Mouse (Mus musculus): ENCODE results near the gene Vwa5b1. TPM values are rescaled to one million over a fixed set of nuclear protein-coding genes. Genes with fewer than 3 reads are reported as not detected.

The Vwa5b1 gene
- polyA plus RNA-seq, 1 experiment, result not detected

DNA sequence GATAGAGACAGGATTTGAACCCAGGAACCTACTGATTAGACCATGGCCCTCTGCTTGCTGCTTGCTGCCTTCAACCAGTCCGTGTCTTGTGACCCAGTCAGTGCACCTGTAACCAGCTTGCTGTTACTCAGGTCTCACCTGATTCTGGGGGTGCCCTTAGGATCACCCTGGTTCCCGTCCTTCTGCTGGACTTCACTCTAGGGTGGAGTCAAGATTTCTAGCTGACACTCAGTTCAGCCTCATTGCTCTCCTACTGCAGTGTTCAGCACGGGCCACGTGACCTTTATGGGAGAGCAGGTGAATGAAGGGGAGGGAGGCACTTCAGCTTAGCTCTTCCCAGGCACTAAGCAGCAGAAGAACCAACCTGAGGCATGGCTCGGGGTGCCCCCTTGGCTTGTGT, 7.4 kb downstream of the Vwa5b1 start:
- no peak overlapping the region for H3K4me3 ChIP-seq (ENCODE audit: insufficient read depth, low read depth, low read length)
- TF ChIP-seq POLR2A (IDR thresholded peaks at IDR 0.05; ENCODE audit: low read depth, low read length), result no peak
- DNase-seq, result peak; percentile 67

GRCm38 (mm10) chr4:138614454-138614853, 21.2 kb downstream of the Vwa5b1 start:
- Histone ChIP-seq H3K27me3 (replicated peaks; ENCODE audit: control insufficient read depth, insufficient read depth, low read length) (no peaks in the 10 kb centered on the region), H3K27ac (ENCODE audit: insufficient read depth, low read depth, low read length) (no peak overlapping the region), H3K4me3 (ENCODE audit: insufficient read depth, low read depth, low read length) (no peak overlapping the region), H3K4me1 (ENCODE audit: control insufficient read depth, insufficient read depth, low read length) (no peaks in the 10 kb centered on the region), H3K36me3 (ENCODE audit: control insufficient read depth, insufficient read depth, low read length) (no peaks in the 10 kb centered on the region)
- TF ChIP-seq CTCF (conservative IDR thresholded peaks at IDR 0.05; ENCODE audit: insufficient read depth, insufficient read length, low read depth, low read length) (no peak), POLR2A (IDR thresholded peaks at IDR 0.05; ENCODE audit: low read depth, low read length) (no peak)
- 19% methylated on average over 8 of the region's 8 CpGs for WGBS
- no peak for DNase-seq

More for the DNA sequence above, 7.4 kb downstream of the Vwa5b1 start:
- WGBS, result 30% methylated on average over 5 of the region's 5 CpGs
- no peak overlapping the region for H3K27ac ChIP-seq (ENCODE audit: insufficient read depth, low read depth, low read length)
- no peaks in the 10 kb centered on the region for H3K36me3 ChIP-seq (ENCODE audit: control insufficient read depth, insufficient read depth, low read length)
- H3K27me3 ChIP-seq (replicated peaks; ENCODE audit: control insufficient read depth, insufficient read depth, low read length), result no peaks in the 10 kb centered on the region
- no peaks in the 10 kb centered on the region for H3K4me1 ChIP-seq (ENCODE audit: control insufficient read depth, insufficient read depth, low read length)

GRCm38 (mm10) chr4:138601926-138602325, 33.8 kb downstream of the Vwa5b1 start:
- DNase-seq, result no peak
- no peaks in the 10 kb centered on the region for H3K36me3 ChIP-seq (ENCODE audit: control insufficient read depth, insufficient read depth, low read length)
- no peak overlapping the region for H3K27ac ChIP-seq (ENCODE audit: insufficient read depth, low read depth, low read length)
- no peaks in the 10 kb centered on the region for H3K4me1 ChIP-seq (ENCODE audit: control insufficient read depth, insufficient read depth, low read length)
- H3K27me3 ChIP-seq (replicated peaks; ENCODE audit: control insufficient read depth, insufficient read depth, low read length), result no peaks in the 10 kb centered on the region
- 45% methylated on average over 9 of the region's 9 CpGs for WGBS
- no peak for TF ChIP-seq POLR2A (IDR thresholded peaks at IDR 0.05; ENCODE audit: low read depth, low read length)
- TF ChIP-seq CTCF (conservative IDR thresholded peaks at IDR 0.05; ENCODE audit: insufficient read depth, insufficient read length, low read depth, low read length), result no peak
- no peak overlapping the region for H3K4me3 ChIP-seq (ENCODE audit: insufficient read depth, low read depth, low read length)

- Histone ChIP-seq H3K36me3 (ENCODE audit: control insufficient read depth, insufficient read depth, low read length) (no peaks in the 10 kb centered on the region), H3K27me3 (replicated peaks; ENCODE audit: control insufficient read depth, insufficient read depth, low read length) (no peaks in the 10 kb centered on the region), H3K4me1 (ENCODE audit: control insufficient read depth, insufficient read depth, low read length) (no peaks in the 10 kb centered on the region), H3K27ac (ENCODE audit: insufficient read depth, low read depth, low read length) (no peak overlapping the region), H3K4me3 (ENCODE audit: insufficient read depth, low read depth, low read length) (no peak overlapping the region)
- WGBS, result 7% methylated on average over 7 of the region's 7 CpGs
- DNase-seq, result peak; percentile 38
- TF ChIP-seq CTCF (conservative IDR thresholded peaks at IDR 0.05; ENCODE audit: insufficient read depth, insufficient read length, low read depth, low read length), result no peak
- no peak for TF ChIP-seq POLR2A (IDR thresholded peaks at IDR 0.05; ENCODE audit: low read depth, low read length)
Measured at GRCm38 (mm10) chr4:138597904-138598347, 37.8 kb downstream of the Vwa5b1 start.

GRCm38 (mm10) chr4:138596391-138597130, 39.1 kb downstream of the Vwa5b1 start:
- peak; percentile 21 for DNase-seq
- Histone ChIP-seq H3K36me3 (ENCODE audit: control insufficient read depth, insufficient read depth, low read length) (no peaks in the 10 kb centered on the region), H3K27ac (ENCODE audit: insufficient read depth, low read depth, low read length) (no peak overlapping the region), H3K4me1 (ENCODE audit: control insufficient read depth, insufficient read depth, low read length) (no peaks in the 10 kb centered on the region), H3K27me3 (replicated peaks; ENCODE audit: control insufficient read depth, insufficient read depth, low read length) (no peaks in the 10 kb centered on the region), H3K4me3 (ENCODE audit: insufficient read depth, low read depth, low read length) (no peak overlapping the region)
- WGBS, result 26% methylated on average over 12 of the region's 12 CpGs
- no peak for TF ChIP-seq POLR2A (IDR thresholded peaks at IDR 0.05; ENCODE audit: low read depth, low read length)
- no peak for TF ChIP-seq CTCF (conservative IDR thresholded peaks at IDR 0.05; ENCODE audit: insufficient read depth, insufficient read length, low read depth, low read length)

GRCm38 (mm10) chr4:138584946-138585345, 50.7 kb downstream of the Vwa5b1 start:
- no peaks in the 10 kb centered on the region for H3K4me1 ChIP-seq (ENCODE audit: control insufficient read depth, insufficient read depth, low read length)
- no peaks in the 10 kb centered on the region for H3K36me3 ChIP-seq (ENCODE audit: control insufficient read depth, insufficient read depth, low read length)
- H3K27me3 ChIP-seq (replicated peaks; ENCODE audit: control insufficient read depth, insufficient read depth, low read length), result no peaks in the 10 kb centered on the region
- no peak for DNase-seq
- H3K4me3 ChIP-seq (ENCODE audit: insufficient read depth, low read depth, low read length), result no peak overlapping the region
- no peak overlapping the region for H3K27ac ChIP-seq (ENCODE audit: insufficient read depth, low read depth, low read length)
- TF ChIP-seq CTCF (conservative IDR thresholded peaks at IDR 0.05; ENCODE audit: insufficient read depth, insufficient read length, low read depth, low read length) (no peak), POLR2A (IDR thresholded peaks at IDR 0.05; ENCODE audit: low read depth, low read length) (no peak)

DNA sequence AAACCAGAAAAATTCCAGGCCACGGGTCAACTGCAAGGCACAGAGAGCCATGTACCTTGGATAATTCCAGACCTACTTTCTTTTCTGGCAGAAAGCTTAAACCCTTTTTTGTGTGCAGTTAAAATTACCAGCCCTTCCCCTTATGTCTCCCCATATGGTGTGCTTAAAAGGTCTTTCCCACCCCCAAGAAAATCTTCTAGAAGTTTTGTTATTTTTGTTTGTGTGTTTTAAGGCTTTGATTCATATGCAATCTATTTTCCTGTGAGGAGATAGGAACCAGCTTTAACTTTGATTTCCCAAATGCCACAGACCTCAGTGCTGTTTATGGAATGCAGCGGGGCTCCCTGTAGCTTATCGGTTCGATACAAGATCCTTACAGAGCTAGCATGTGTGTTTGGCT, 53.2 kb downstream of the Vwa5b1 start:
- no peak overlapping the region for H3K27ac ChIP-seq (ENCODE audit: insufficient read depth, low read depth, low read length)
- H3K4me3 ChIP-seq (ENCODE audit: insufficient read depth, low read depth, low read length), result no peak overlapping the region
- H3K27me3 ChIP-seq (replicated peaks; ENCODE audit: control insufficient read depth, insufficient read depth, low read length), result no peaks in the 10 kb centered on the region
- no peak for TF ChIP-seq CTCF (conservative IDR thresholded peaks at IDR 0.05; ENCODE audit: insufficient read depth, insufficient read length, low read depth, low read length)
- no peak for TF ChIP-seq POLR2A (IDR thresholded peaks at IDR 0.05; ENCODE audit: low read depth, low read length)
- no peak for DNase-seq
- H3K4me1 ChIP-seq (ENCODE audit: control insufficient read depth, insufficient read depth, low read length), result no peaks in the 10 kb centered on the region
- H3K36me3 ChIP-seq (ENCODE audit: control insufficient read depth, insufficient read depth, low read length), result no peaks in the 10 kb centered on the region
- WGBS, result 72% methylated on average over 4 of the region's 4 CpGs
